Mouse (Mus musculus) stomach, postnatal 0 days (tissue): ENCODE data around the gene Icam5.

Source experiments
- CTCF ChIP-seq: IDR thresholded peaks from 2 replicates; pipeline ENCODE4 v1.5.1; 2016; ENCODE audit warnings: antibody characterized with exemption, low read depth, mild to moderate bottlenecking, moderate library complexity
- EP300 ChIP-seq: optimal IDR thresholded peaks from 2 replicates; pipeline ENCODE3; 2016; ENCODE audit warnings: antibody characterized with exemption

DNA sequence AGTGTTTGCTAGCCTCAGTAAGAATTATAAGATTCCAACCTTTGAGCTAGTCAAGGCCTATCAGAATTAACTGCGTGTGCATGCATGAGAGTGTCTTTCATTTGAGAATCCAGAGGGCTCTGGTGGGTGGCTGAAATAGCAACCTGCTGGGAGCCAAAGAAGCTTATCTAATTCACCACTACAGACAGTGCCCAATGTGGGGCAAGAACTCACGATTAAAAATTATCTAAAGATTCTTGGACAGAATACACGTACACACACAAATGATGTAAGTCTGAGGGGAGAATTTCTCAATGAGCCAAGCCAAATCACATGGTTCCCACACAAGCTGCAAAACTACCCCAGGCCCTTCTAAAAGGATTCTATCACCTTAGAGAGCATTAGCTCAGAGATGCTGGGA is 51.5 kb downstream of the Icam5 start:
- no peak for TF ChIP-seq CTCF
- no peak for TF ChIP-seq EP300
